Mouse (Mus musculus): ENCODE measurements around the gene Fos.

Gene Fos

GRCm38 (mm10) chr12:85473481-85474297 is at the start of gene Fos:
Gene Fos (plus strand): TSS chr12:85473890.
- DNase-seq = peak; percentile 90 to 94

GRCm38 (mm10) chr12:85425721-85426120 is 48.0 kb upstream of the Fos start:
- no peak for DNase-seq

- DNase-seq = no peak
Observed at GRCm38 (mm10) chr12:85426126-85426525, 47.6 kb upstream of the Fos start.

GRCm38 (mm10) chr12:85427802-85428201 is 45.9 kb upstream of the Fos start:
- no peak for DNase-seq

GRCm38 (mm10) chr12:85429999-85430398 is 43.7 kb upstream of the Fos start:
- DNase-seq = no peak

- no peak for DNase-seq
Observed at GRCm38 (mm10) chr12:85430434-85430833, 43.3 kb upstream of the Fos start.

- DNase-seq = no peak
Observed at GRCm38 (mm10) chr12:85433850-85434249, 39.8 kb upstream of the Fos start.

- DNase-seq = no peak
Observed at GRCm38 (mm10) chr12:85434526-85434925, 39.2 kb upstream of the Fos start.

GRCm38 (mm10) chr12:85436021-85436621 is 37.6 kb upstream of the Fos start:
- no peak for DNase-seq

- peak in 1 of 2 experiments; percentile 40 for DNase-seq
Observed at GRCm38 (mm10) chr12:85437172-85437876, 36.4 kb upstream of the Fos start.

GRCm38 (mm10) chr12:85443456-85443855 is 30.2 kb upstream of the Fos start:
- DNase-seq = no peak

- DNase-seq = no peak
Observed at GRCm38 (mm10) chr12:85444646-85445045, 29.0 kb upstream of the Fos start.

GRCm38 (mm10) chr12:85447009-85447408 is 26.7 kb upstream of the Fos start:
- DNase-seq = no peak

- no peak for DNase-seq
Observed at GRCm38 (mm10) chr12:85447490-85447889, 26.2 kb upstream of the Fos start.

- no peak for DNase-seq
Observed at GRCm38 (mm10) chr12:85449478-85449877, 24.2 kb upstream of the Fos start.

- DNase-seq = peak in 1 of 2 experiments; percentile 54
Observed at GRCm38 (mm10) chr12:85451693-85452491, 21.8 kb upstream of the Fos start.

- DNase-seq = peak; percentile 99
Observed at GRCm38 (mm10) chr12:85455065-85456058, 18.3 kb upstream of the Fos start.

- no peak for DNase-seq
Observed at GRCm38 (mm10) chr12:85456276-85456675, 17.4 kb upstream of the Fos start.

- no peak for DNase-seq
Observed at GRCm38 (mm10) chr12:85456966-85457505, 16.7 kb upstream of the Fos start.

GRCm38 (mm10) chr12:85459820-85460219 is 13.9 kb upstream of the Fos start:
- no peak for DNase-seq
